Mouse (Mus musculus): ENCODE results near the gene Eif3f. TPM values are rescaled to one million over a fixed set of nuclear protein-coding genes. Genes with fewer than 3 reads are reported as not detected.

Gene Eif3f
- polyA plus RNA-seq, 1 experiment from 2014 or later: 35.2 TPM

- 28% methylated on average over 6 of the region's 6 CpGs for WGBS (ENCODE audit: insufficient replicate concordance)
- no peak overlapping the region for H3K9ac ChIP-seq
- no peaks in the 10 kb centered on the region for H3K36me3 ChIP-seq (replicated peaks)
- H3K9me3 ChIP-seq (replicated peaks): no peaks in the 10 kb centered on the region
- no peak for ATAC-seq (ENCODE audit: insufficient read depth)
- no peaks in the 10 kb centered on the region for H3K27me3 ChIP-seq
- no peak overlapping the region for H3K4me2 ChIP-seq
- H3K4me1 ChIP-seq (replicated peaks): no peaks in the 10 kb centered on the region
- H3K27ac ChIP-seq (replicated peaks): no peak overlapping the region
- no peak overlapping the region for H3K4me3 ChIP-seq (replicated peaks)
These were observed 34.0 kb downstream of the Eif3f start for GRCm38 (mm10) chr7:108968201-108968600.

- no peaks in the 10 kb centered on the region for H3K9me3 ChIP-seq (replicated peaks)
- WGBS (ENCODE audit: insufficient replicate concordance): 55% methylated on average over 6 of the region's 6 CpGs
- no peaks in the 10 kb centered on the region for H3K4me1 ChIP-seq (replicated peaks)
- H3K4me2 ChIP-seq: no peak overlapping the region
- no peak overlapping the region for H3K9ac ChIP-seq
- H3K27me3 ChIP-seq: no peaks in the 10 kb centered on the region
- no peak overlapping the region for H3K27ac ChIP-seq (replicated peaks)
- no peaks in the 10 kb centered on the region for H3K36me3 ChIP-seq (replicated peaks)
- no peak for ATAC-seq (ENCODE audit: insufficient read depth)
- no peak overlapping the region for H3K4me3 ChIP-seq (replicated peaks)
These were observed 38.1 kb downstream of the Eif3f start for GRCm38 (mm10) chr7:108972273-108972672.

GRCm38 (mm10) chr7:108985934-108986708, 51.9 kb downstream of the Eif3f start:
- Histone ChIP-seq H3K9ac (no peak overlapping the region), H3K36me3 (replicated peaks) (no peaks in the 10 kb centered on the region), H3K4me3 (replicated peaks) (no peak overlapping the region), H3K4me2 (no peak overlapping the region), H3K9me3 (replicated peaks) (no peaks in the 10 kb centered on the region), H3K27ac (replicated peaks) (no peak overlapping the region), H3K27me3 (no peaks in the 10 kb centered on the region), H3K4me1 (replicated peaks) (no peaks in the 10 kb centered on the region)
- no peak for ATAC-seq (ENCODE audit: insufficient read depth)
- WGBS (ENCODE audit: insufficient replicate concordance): 46% methylated on average over 2 of the region's 3 CpGs

DNA sequence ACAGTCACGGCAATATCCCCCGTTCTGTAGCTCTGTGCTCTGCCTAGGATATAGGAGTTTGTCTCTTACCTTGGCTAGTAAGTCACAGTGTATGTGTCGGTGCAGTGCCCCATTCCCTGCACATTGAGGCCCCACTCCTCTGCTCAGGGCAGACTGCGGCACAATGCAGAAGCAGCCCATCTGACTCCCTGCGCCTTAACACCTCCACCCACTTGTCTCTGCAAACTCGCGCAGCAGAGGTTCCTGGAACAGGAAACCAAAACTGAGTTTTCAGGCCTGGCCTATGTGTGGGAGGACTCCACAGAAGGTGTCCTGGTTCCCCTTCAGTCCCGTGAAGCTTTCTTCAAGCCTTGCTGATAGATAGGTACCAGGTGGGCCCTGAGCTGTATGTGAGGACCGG, 57.0 kb downstream of the Eif3f start:
- Histone ChIP-seq H3K27me3 (no peaks in the 10 kb centered on the region), H3K4me3 (replicated peaks) (no peak overlapping the region), H3K9me3 (replicated peaks) (no peaks in the 10 kb centered on the region), H3K9ac (no peak overlapping the region), H3K36me3 (replicated peaks) (no peaks in the 10 kb centered on the region), H3K4me2 (no peak overlapping the region), H3K27ac (replicated peaks) (no peak overlapping the region), H3K4me1 (replicated peaks) (no peaks in the 10 kb centered on the region)
- WGBS (ENCODE audit: insufficient replicate concordance): 59% methylated on average over 9 of the region's 9 CpGs
- ATAC-seq (ENCODE audit: insufficient read depth): no peak

Other genes with a start within 250 kb of the Eif3f start
- not detected in 2 replicates for gene Olfr512, start 221.1 kb upstream of the Eif3f start, polyA plus RNA-seq (2015; fragmentation: Nextera tagmentation; extraction: Ambion mirVana)
- not detected in 2 replicates for gene Olfr513, start 183.4 kb upstream of the Eif3f start, polyA plus RNA-seq (2015; fragmentation: Nextera tagmentation; extraction: Ambion mirVana)
- not detected in 2 replicates for gene Olfr514, start 108.4 kb upstream of the Eif3f start, polyA plus RNA-seq (2015; fragmentation: Nextera tagmentation; extraction: Ambion mirVana)
- gene Olfr516, start 83.9 kb upstream of the Eif3f start, polyA plus RNA-seq (2015; fragmentation: Nextera tagmentation; extraction: Ambion mirVana): not detected in 2 replicates
- gene Olfr517, start 62.0 kb upstream of the Eif3f start, polyA plus RNA-seq (2015; fragmentation: Nextera tagmentation; extraction: Ambion mirVana): not detected in 2 replicates
- gene Olfr518, start 49.4 kb upstream of the Eif3f start, polyA plus RNA-seq (2015; fragmentation: Nextera tagmentation; extraction: Ambion mirVana): not detected in 2 replicates
- gene Olfr519, start 40.0 kb upstream of the Eif3f start, polyA plus RNA-seq (2015; fragmentation: Nextera tagmentation; extraction: Ambion mirVana): not detected in 2 replicates
- gene Nlrp10, start 4.2 kb upstream of the Eif3f start, polyA plus RNA-seq (2015; fragmentation: Nextera tagmentation; extraction: Ambion mirVana): 0.03 and 0.05 TPM in 2 replicates
- 0.05 TPM in 2 replicates for gene Tub, start 15.9 kb downstream of the Eif3f start, polyA plus RNA-seq (2015; fragmentation: Nextera tagmentation; extraction: Ambion mirVana)
- 0.39 and 0.53 TPM in 2 replicates for gene Ric3, start 148.9 kb downstream of the Eif3f start, polyA plus RNA-seq (2015; fragmentation: Nextera tagmentation; extraction: Ambion mirVana)
- gene Lmo1, start 240.8 kb downstream of the Eif3f start, polyA plus RNA-seq (2015; fragmentation: Nextera tagmentation; extraction: Ambion mirVana): 0.84 and 0.89 TPM in 2 replicates